Mouse (Mus musculus): ENCODE measurements around the gene Tox2. TPM values are rescaled to one million over a fixed set of nuclear protein-coding genes. Genes with fewer than 3 reads are reported as not detected.

Gene Tox2
- polyA plus RNA-seq, 1 experiment from 2014 or later = 4.4 TPM

- Histone ChIP-seq H3K9ac (no peak overlapping the region), H3K9me3 (no peaks in the 10 kb centered on the region), H3K4me3 (replicated peaks) (no peak overlapping the region), H3K4me2 (no peak overlapping the region), H3K27me3 (replicated peaks) (0 out of 2 replicates have a peak, but pooled peaks cover 3% of the 10 kb centered on the region), H3K4me1 (0 out of 2 replicates have a peak, but pooled peaks cover 3% of the 10 kb centered on the region), H3K27ac (no peak overlapping the region), H3K36me3 (no peaks in the 10 kb centered on the region)
- whole genome bisulfite sequencing = 47% methylated on average over 14 of the region's 14 CpGs
- no peak for ATAC-seq (ENCODE audit: insufficient read depth, low FRiP score, low read depth)
Observed at GRCm38 (mm10) chr2:163300069-163301060, 97.4 kb downstream of the Tox2 start.

- 57% methylated on average over 5 of the region's 5 CpGs for WGBS
- Histone ChIP-seq H3K4me3 (replicated peaks) (no peak overlapping the region), H3K27me3 (replicated peaks) (0 out of 2 replicates have a peak, but pooled peaks cover 3% of the 10 kb centered on the region), H3K9me3 (no peaks in the 10 kb centered on the region), H3K27ac (no peak overlapping the region), H3K9ac (no peak overlapping the region), H3K36me3 (no peaks in the 10 kb centered on the region), H3K4me2 (no peak overlapping the region), H3K4me1 (0 out of 2 replicates have a peak, but pooled peaks cover 3% of the 10 kb centered on the region)
- no peak for ATAC-seq (ENCODE audit: insufficient read depth, low FRiP score, low read depth)
Observed at GRCm38 (mm10) chr2:163301641-163302040, 98.7 kb downstream of the Tox2 start.

- H3K9me3 ChIP-seq = no peaks in the 10 kb centered on the region
- ATAC-seq (ENCODE audit: insufficient read depth, low FRiP score, low read depth) = no peak
- no peak overlapping the region for H3K27ac ChIP-seq
- 50% methylated on average over 9 of the region's 9 CpGs for WGBS
- H3K4me3 ChIP-seq (replicated peaks) = no peak overlapping the region
- H3K9ac ChIP-seq = no peak overlapping the region
- no peaks in the 10 kb centered on the region for H3K27me3 ChIP-seq (replicated peaks)
- no peaks in the 10 kb centered on the region for H3K36me3 ChIP-seq
- H3K4me1 ChIP-seq = 0 out of 2 replicates have a peak, but pooled peaks cover 3% of the 10 kb centered on the region
- H3K4me2 ChIP-seq = no peak overlapping the region
Observed at GRCm38 (mm10) chr2:163303037-163303436, 100.1 kb downstream of the Tox2 start.

- ATAC-seq (ENCODE audit: insufficient read depth, low FRiP score, low read depth) = no peak
- Histone ChIP-seq H3K4me2 (no peak overlapping the region), H3K27me3 (replicated peaks) (no peaks in the 10 kb centered on the region), H3K27ac (no peak overlapping the region), H3K9ac (no peak overlapping the region), H3K4me3 (replicated peaks) (no peak overlapping the region), H3K36me3 (no peaks in the 10 kb centered on the region), H3K9me3 (no peaks in the 10 kb centered on the region), H3K4me1 (no peaks in the 10 kb centered on the region)
- WGBS = 84% methylated on average over 17 of the region's 17 CpGs
Observed at GRCm38 (mm10) chr2:163309376-163309775, 106.5 kb downstream of the Tox2 start.

- Histone ChIP-seq H3K9me3 (no peaks in the 10 kb centered on the region), H3K4me2 (no peak overlapping the region), H3K27me3 (replicated peaks) (no peaks in the 10 kb centered on the region), H3K9ac (no peak overlapping the region), H3K27ac (no peak overlapping the region), H3K4me3 (replicated peaks) (no peak overlapping the region), H3K36me3 (no peaks in the 10 kb centered on the region), H3K4me1 (no peaks in the 10 kb centered on the region)
- WGBS = 68% methylated on average over 11 of the region's 11 CpGs
- no peak for ATAC-seq (ENCODE audit: insufficient read depth, low FRiP score, low read depth)
Observed at GRCm38 (mm10) chr2:163310163-163310688, 107.3 kb downstream of the Tox2 start.

GRCm38 (mm10) chr2:163317281-163317680, 114.4 kb downstream of the Tox2 start:
- no peaks in the 10 kb centered on the region; the same call in 1 of the 2 replicates for H3K27me3 ChIP-seq (replicated peaks)
- no peaks in the 10 kb centered on the region for H3K9me3 ChIP-seq
- no peaks in the 10 kb centered on the region for H3K4me1 ChIP-seq
- H3K4me2 ChIP-seq = no peak overlapping the region
- no peak overlapping the region for H3K27ac ChIP-seq
- no peak overlapping the region for H3K4me3 ChIP-seq (replicated peaks)
- no peak for ATAC-seq (ENCODE audit: insufficient read depth, low FRiP score, low read depth)
- no peak overlapping the region for H3K9ac ChIP-seq
- H3K36me3 ChIP-seq = no peaks in the 10 kb centered on the region
- WGBS = 71% methylated on average over 4 of the region's 4 CpGs

- 73% methylated on average over 3 of the region's 3 CpGs for WGBS
- Histone ChIP-seq H3K4me3 (replicated peaks) (no peak overlapping the region), H3K4me2 (no peak overlapping the region), H3K4me1 (no peaks in the 10 kb centered on the region), H3K9me3 (no peaks in the 10 kb centered on the region), H3K9ac (no peak overlapping the region), H3K36me3 (no peaks in the 10 kb centered on the region), H3K27ac (no peak overlapping the region), H3K27me3 (replicated peaks) (no peaks in the 10 kb centered on the region; the same call in 1 of the 2 replicates)
- no peak for ATAC-seq (ENCODE audit: insufficient read depth, low FRiP score, low read depth)
Observed at GRCm38 (mm10) chr2:163318777-163319176, 115.9 kb downstream of the Tox2 start.

- H3K27me3 ChIP-seq (replicated peaks) = no peaks in the 10 kb centered on the region
- 24% methylated on average over 1 of the region's 1 CpGs for WGBS
Observed at GRCm38 (mm10) chr2:163323163-163323562, 120.2 kb downstream of the Tox2 start.

GRCm38 (mm10) chr2:163330742-163331141, 127.8 kb downstream of the Tox2 start:
- Histone ChIP-seq H3K36me3 (no peaks in the 10 kb centered on the region), H3K9ac (no peak overlapping the region), H3K27me3 (replicated peaks) (no peaks in the 10 kb centered on the region), H3K9me3 (no peaks in the 10 kb centered on the region), H3K4me2 (no peak overlapping the region), H3K27ac (no peak overlapping the region), H3K4me1 (no peaks in the 10 kb centered on the region), H3K4me3 (replicated peaks) (no peak overlapping the region)
- WGBS = 21% methylated on average over 7 of the region's 7 CpGs
- ATAC-seq (ENCODE audit: insufficient read depth, low FRiP score, low read depth) = no peak

More at GRCm38 (mm10) chr2:163323163-163323562, 120.2 kb downstream of the Tox2 start:
- no peaks in the 10 kb centered on the region for H3K9me3 ChIP-seq
- no peaks in the 10 kb centered on the region for H3K4me1 ChIP-seq
- H3K4me2 ChIP-seq = no peak overlapping the region
- no peak overlapping the region for H3K27ac ChIP-seq
- no peak overlapping the region for H3K9ac ChIP-seq
- H3K36me3 ChIP-seq = no peaks in the 10 kb centered on the region
- H3K4me3 ChIP-seq (replicated peaks) = no peak overlapping the region
- ATAC-seq (ENCODE audit: insufficient read depth, low FRiP score, low read depth) = no peak

GRCm38 (mm10) chr2:163331423-163331822, 128.5 kb downstream of the Tox2 start:
- no peaks in the 10 kb centered on the region for H3K27me3 ChIP-seq (replicated peaks)
- H3K9ac ChIP-seq = no peak overlapping the region
- no peaks in the 10 kb centered on the region for H3K4me1 ChIP-seq
- H3K9me3 ChIP-seq = no peaks in the 10 kb centered on the region
- ATAC-seq (ENCODE audit: insufficient read depth, low FRiP score, low read depth) = no peak
- H3K36me3 ChIP-seq = no peaks in the 10 kb centered on the region
- 79% methylated on average over 6 of the region's 6 CpGs for WGBS
- no peak overlapping the region for H3K4me2 ChIP-seq
- H3K27ac ChIP-seq = no peak overlapping the region
- no peak overlapping the region for H3K4me3 ChIP-seq (replicated peaks)

GRCm38 (mm10) chr2:163332368-163333055, 129.6 kb downstream of the Tox2 start:
- Histone ChIP-seq H3K4me3 (replicated peaks) (no peak overlapping the region), H3K9me3 (no peaks in the 10 kb centered on the region), H3K4me1 (no peaks in the 10 kb centered on the region), H3K9ac (no peak overlapping the region), H3K36me3 (no peaks in the 10 kb centered on the region), H3K27ac (no peak overlapping the region), H3K4me2 (no peak overlapping the region), H3K27me3 (replicated peaks) (peaks cover 8% of the 10 kb centered on the region)
- no peak for ATAC-seq (ENCODE audit: insufficient read depth, low FRiP score, low read depth)
- WGBS = 66% methylated on average over 13 of the region's 13 CpGs

- H3K27me3 ChIP-seq (replicated peaks) = peaks cover 45% of the 10 kb centered on the region
- no peaks in the 10 kb centered on the region for H3K36me3 ChIP-seq
- no peak overlapping the region for H3K4me2 ChIP-seq
- H3K9me3 ChIP-seq = no peaks in the 10 kb centered on the region
- no peak overlapping the region for H3K27ac ChIP-seq
- no peak overlapping the region for H3K4me3 ChIP-seq (replicated peaks)
- WGBS = 29% methylated on average over 9 of the region's 9 CpGs
- no peak for ATAC-seq (ENCODE audit: insufficient read depth, low FRiP score, low read depth)
- H3K9ac ChIP-seq = no peak overlapping the region
- peaks cover 8% of the 10 kb centered on the region for H3K4me1 ChIP-seq
Observed at GRCm38 (mm10) chr2:163340263-163340662, 137.3 kb downstream of the Tox2 start.

All from stomach, embryonic 15.5 days (tissue).